ENCODE assay signal across 14 mouse cellular contexts in the genomic region with DNA sequence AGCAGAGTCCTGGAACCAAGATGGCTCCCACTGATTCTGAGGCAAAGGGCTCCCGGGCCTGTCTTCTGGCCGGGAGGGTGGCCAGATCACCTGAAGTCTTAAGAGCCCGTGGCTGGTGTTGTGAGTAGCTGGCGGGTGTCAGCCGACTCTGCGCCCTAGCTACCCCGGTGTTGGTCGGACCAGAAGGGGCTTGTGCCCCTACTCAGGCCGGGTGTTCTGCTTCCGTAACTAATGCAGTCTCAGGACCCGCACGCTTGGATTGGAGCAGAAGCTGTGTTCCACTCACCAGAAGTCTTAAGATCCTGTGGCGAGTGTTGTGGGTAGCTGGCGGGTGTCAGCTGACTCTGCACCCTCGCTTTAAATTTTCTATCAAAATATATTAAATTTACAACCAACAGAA.
"Had no signal": no experiment of that assay in that cellular context is flagged by ENCODE, and none has a peak within 500 bp of the region (broad histone marks: within the 10 kb centered on the region; RNA-seq: fewer than 3 reads in every experiment).

No protein-coding gene starts in this region.

- H3K36me3 ChIP-seq: midbrain, embryonic 10.5 days; midbrain, embryonic 12.5 days; neural tube, embryonic 12.5 days; stomach, embryonic 15.5 days had no signal

- ATAC-seq: midbrain, embryonic 16.5 days had no signal

- H3K9me3 ChIP-seq: midbrain, embryonic 10.5 days; midbrain, embryonic 12.5 days; neural tube, embryonic 12.5 days; stomach, embryonic 15.5 days had no signal

- H3K9ac ChIP-seq: lung, embryonic 14.5 days; midbrain, embryonic 12.5 days; neural tube, embryonic 12.5 days; stomach, embryonic 15.5 days had no signal

- H3K4me3 ChIP-seq: midbrain, embryonic 10.5 days; midbrain, embryonic 12.5 days; neural tube, embryonic 12.5 days; stomach, embryonic 15.5 days had no signal

- H3K27me3 ChIP-seq: midbrain, embryonic 12.5 days; neural tube, embryonic 12.5 days; stomach, embryonic 15.5 days had no signal

- H3K4me2 ChIP-seq: lung, embryonic 14.5 days; midbrain, embryonic 12.5 days; neural tube, embryonic 12.5 days; stomach, embryonic 15.5 days had no signal

- H3K27ac ChIP-seq: midbrain, embryonic 10.5 days; midbrain, embryonic 12.5 days; neural tube, embryonic 12.5 days; stomach, embryonic 15.5 days had no signal

- H3K4me1 ChIP-seq: midbrain, embryonic 10.5 days; midbrain, embryonic 12.5 days; neural tube, embryonic 12.5 days; stomach, embryonic 15.5 days had no signal

- DNase-seq: lung, adult 18-20 months; lung, embryonic 14.5 days; lung, postnatal 10 days; lung, postnatal 4 days; midbrain, embryonic 14.5 days; right cerebral cortex, postnatal 14 days; thymus, adult 18-20 months; thymus, postnatal 14 days; thymus, postnatal 36 days had no signal
